Mouse (Mus musculus): ENCODE measurements around the gene Tmem115.
"Not testable (repeated sequence)": the region's sequence is repeated elsewhere in the genome, so short reads cannot be mapped to it uniquely, and the experiment has no call there.

Gene Tmem115

DNA sequence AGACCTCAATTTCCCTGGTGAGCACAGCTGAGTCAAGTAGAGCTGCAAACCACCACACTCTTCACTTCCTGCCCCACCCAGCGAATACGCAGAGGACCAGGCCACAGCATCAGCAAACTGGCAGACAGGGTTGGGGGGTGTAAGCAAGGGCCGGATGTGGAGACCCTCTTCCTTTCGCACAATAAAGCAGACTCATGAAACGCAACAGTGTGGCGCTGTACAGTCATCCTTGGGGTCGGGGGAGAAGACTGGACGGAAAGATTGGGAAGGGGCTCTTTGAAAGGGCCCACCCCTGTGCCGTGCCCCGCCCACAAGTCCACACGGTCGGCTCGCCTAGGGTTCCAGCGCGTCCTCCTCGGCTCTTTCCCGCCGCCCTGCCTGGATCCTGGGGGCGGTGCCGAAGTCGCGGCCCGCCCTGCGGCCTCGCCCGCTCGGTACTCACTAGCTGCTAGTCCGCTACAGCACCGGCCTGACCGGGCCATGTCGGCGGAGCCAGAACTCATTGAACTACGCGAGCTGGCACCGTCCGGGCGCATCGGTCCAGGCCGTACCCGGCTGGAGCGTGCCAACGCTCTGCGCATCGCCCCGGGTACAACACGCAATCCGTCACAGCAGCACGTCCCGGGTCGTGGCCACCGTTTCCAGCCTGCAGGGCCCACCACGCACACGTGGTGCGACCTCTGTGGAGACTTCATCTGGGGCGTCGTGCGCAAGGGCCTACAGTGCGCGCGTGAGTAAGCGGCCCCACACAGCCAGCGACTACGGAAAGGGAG lies 17.6 kb downstream of the Tmem115 start, which contains the start of gene Rassf1:
Gene Rassf1 (plus strand): TSS at position 439 of the 773 bp plus-strand sequence.
- peak; percentile 67 for DNase-seq

DNA sequence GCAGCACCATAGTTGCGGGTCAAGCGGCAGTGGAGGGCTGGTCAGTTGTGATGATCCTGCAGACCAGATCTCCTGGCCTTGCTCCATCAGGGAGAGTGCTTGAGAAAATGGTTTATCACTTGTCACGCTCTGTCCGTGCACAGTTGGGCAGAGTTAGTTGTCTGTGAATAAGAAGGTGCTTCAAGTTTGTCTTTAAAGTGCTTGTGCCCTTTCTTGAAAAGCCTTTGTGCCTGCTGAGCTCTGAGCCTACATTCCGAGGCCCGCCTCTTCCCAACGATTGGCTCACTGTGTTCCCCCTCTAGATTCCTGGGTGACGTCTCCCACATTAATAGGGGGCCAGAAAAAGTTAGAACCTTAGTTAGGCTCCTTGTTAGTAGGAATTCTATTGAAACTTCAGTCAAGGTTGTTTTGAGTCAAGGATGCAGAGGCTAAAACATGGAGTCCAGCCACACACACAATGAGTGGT lies 18.2 kb downstream of the Tmem115 start:
- no peak for DNase-seq

DNA sequence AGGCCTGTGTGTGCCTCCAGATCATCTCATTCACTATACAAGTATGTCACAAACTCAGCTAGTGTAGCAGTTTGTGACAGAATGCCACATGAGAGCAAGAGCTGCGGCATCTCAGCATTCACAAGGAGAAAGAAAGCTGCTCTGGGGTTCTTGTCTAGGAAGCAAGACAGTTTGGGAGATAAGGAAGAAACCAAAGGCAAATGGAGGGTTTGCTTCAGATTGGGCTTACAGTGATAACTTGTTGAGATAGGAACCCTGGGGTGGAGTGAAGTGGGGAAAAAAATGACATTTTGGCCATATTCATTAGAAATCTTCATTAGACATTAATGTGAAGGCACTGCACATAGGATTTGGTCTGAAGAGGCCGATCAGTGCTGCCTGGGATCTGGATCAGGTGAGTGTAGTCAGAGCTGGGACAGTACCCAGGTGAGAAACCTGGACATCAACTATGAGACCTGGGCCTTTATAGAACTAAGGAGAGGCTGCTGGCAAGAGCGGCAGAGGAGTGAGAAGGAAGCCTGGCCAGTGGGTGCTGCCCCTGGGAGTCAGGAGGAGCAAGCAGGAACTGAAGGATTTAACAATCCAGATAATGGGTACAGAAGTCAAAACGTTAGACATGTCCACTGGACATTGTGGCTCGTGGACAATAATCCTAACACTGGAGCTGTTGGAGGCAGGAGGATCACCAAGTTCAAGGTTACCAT lies 19.1 kb downstream of the Tmem115 start:
- DNase-seq = no peak

DNA sequence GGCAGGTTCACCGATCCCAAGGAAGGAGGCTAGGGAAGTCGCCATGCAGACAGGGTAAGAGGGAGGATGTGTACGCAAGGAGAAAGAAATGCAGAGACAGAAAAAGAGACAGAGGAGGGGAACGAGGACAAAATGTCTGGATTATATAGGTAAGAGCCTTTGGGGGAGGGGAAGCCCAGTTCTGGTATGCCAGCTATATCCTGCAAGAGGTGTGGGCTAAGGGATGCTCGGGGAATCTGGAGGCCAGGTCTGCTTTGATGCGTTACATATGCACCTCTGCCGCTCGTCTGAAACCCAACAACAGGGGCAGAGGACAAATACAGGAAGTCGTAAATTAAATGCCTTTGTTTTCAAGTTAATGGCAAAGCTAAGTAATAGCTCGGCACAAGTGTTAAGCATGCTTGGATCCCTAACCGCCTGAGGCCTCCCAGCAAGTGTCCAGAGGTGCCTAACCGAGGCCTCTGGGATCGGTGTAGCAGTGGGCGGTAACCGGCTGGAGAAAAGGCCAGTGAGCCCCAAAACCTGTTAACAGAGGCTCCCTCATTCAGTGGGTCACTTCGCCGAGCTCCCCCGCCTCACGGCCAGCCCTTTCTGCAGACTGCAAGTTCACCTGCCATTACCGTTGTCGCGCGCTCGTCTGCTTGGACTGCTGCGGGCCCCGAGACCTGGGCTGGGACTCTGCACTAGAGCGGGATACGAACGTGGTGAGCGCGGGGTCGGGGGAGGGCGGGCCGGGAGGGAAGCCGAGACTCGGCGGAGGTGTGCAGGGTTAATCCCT lies 20.0 kb downstream of the Tmem115 start:
- DNase-seq = peak; percentile 78

DNA sequence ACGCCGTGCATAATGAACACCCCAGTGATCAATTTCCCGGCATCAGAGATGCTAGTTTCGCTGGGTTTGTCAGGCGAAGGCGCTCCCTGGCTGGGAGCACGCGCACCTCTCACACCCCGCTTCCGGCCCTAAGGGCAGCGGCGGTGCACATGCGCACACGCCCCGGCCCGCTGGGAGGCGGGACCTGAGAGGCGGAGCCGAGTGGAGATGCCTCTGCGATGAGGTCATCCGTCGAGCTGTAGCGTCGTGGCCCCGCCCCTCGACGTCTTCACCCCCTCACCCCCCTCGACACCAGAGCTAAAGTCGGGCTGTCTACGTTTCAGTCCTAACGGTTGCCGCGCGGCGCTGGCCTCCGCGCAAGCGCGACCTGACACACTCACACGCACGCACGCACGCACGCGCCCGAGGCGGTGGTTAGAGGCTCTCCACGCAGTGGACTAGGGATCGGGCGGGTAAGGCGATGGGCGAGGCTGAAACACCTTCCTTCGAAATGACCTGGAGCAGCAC lies 20.6 kb downstream of the Tmem115 start:
- peak; percentile 97 for DNase-seq

DNA sequence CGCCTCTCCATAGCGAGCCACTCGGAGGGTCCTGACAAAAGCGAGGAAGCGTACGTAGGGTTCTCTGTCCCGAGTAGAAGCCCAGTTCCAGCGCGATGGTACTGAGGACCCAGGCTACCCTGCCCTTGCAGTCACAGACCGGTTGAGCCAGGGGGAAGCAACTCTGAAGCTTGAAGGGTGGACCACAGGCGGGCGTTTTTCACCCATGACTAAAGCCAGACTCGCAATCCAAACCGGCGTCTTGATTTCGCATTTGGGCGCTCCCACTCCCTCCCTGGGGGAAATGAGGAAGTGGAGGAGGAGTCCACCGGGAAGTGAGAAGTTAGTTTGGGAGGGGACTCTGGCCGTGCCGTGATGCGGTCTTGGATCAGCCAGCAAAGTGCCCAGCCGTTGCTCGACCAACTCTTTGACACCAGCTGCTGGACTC lies 21.3 kb downstream of the Tmem115 start:
- DNase-seq = no peak

DNA sequence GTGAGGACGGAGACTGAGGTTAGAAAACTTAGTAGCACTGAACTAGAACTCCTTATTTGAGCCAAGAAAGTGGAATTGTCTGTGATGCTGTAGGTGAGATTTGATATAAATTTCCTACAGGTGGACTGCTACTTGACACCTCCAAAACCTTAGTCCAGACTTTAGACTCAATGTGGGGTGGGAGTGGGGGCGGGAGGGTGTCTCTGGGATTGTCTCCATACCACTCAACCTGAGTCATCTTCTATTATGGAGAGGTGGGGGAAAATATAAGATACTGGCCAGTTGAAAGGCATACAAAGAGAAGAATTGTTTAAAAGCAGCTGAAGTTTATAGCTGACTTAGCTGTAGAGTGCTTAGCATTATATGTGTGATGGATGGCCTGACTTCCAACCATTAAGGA lies 22.0 kb downstream of the Tmem115 start:
- no peak for DNase-seq

DNA sequence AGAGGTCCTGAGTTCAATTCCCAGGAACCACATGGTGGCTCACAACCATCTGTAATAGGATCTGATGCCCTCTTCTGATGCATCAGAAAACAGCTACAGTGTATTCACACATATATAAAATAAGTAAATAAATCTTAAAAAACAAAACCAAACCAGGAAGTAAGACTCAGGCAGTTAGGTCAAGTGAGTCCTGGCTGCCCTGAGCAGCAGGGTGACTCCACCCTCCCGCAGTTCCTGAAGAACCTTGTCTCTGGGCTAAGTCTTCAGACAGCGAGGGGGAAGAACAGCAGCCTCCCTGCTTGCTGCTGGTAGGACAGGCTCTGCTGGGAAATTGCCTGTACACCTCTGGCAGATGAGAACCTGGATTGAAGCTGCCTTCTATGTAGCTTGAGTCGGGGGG lies 22.6 kb downstream of the Tmem115 start:
- no peak for DNase-seq

DNA sequence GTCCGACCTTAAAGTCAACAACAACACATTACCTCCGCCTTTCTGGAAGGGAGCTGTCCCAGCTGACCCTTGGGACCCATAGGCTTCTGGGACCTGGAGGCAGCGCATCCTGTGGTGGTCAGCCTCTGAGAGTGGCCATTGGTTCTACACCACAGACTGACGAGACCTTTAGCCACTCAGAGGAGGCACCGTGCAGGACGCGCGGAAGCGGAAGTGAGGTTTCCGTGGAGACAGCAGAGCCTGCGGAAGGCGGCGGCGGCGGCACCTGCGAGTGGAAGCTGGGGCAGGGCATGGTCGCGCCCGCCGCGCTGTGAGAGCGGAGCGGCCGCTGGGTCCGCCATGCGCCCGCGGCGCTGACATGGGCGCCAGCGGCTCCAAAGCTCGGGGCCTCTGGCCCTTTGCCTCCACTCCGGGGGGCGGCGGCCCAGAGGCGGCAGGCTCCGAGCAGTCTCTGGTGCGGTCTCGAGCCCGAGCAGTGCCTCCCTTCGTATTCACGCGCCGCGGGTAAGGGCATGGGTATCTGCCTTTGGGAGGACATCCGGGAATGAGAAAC lies 29.4 kb downstream of the Tmem115 start, which contains the start of gene Tusc2:
Gene Tusc2 (plus strand): TSS at position 227 of the 553 bp plus-strand sequence.
- DNase-seq = peak; percentile 96

DNA sequence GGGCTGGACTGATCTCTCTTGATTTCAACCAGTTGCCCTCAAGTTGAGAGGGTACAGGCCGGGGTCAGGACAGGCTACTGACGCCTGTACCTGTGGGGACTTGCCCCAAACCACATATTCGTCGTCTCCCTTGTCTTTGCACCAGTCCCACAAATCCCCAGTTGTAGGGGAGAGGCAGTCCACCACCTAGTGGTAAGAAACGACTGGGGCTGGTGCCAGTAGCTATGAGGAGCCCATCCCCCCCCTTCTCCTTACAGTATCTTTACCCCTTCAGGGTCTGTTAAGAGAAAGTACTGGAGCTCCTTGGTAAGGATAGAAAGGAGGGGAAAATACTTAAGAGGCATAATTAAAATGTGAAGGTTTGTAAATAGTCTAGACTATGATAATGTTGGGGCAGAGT lies 31.8 kb downstream of the Tmem115 start:
- DNase-seq = not testable (repeated sequence)

DNA sequence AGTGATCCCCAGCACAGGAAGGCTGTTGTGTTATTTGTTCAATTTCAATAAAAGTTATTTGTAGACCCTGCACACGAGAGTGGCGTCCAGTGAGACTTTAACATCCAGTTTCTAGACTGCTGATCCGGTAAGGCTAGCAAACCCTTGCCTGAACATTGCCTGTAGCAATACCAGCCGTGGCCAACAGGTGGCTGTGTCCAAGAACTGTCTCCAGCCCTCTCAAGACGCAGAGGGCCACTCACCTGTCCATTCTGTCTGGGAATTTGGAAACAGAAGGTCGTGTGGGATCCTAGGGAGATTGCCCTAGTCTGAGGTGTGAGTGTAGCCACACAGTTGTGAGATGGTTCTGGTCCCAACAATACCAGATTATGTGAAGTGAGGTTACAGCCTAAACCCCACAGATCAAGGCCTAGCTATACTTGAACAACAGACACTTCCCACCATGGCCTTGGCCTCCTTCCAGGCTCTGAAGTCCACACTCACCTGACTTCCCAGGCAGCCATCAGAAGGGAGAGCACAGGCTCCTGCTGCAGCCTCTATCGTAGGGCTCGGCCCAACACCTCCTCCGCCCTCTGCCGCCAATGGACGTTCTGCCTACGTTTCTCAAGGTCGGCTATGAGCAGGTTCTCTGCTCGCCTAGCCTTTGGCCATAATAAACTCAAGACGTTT lies 32.4 kb downstream of the Tmem115 start:
- peak; percentile 79 for DNase-seq

DNA sequence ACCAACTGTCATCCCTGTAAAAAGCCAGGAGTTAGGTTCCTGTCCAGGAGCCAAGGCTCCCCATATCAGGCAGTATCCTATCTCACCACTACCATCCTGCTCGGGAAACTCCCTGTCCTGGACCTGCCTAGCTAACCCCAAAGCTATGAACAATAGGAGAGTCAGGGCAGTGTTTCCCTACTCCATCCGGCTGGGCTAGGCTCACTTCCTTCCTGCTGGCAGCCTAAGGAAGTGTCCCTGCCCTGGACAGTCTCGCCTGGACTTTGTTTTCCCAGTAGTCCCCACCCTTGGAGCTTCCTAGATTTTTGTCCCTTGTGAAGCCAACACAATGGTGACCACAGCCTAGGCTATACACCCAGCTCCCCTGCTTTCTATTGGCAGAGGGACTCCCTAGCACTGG lies 33.1 kb downstream of the Tmem115 start:
- DNase-seq = no peak

DNA sequence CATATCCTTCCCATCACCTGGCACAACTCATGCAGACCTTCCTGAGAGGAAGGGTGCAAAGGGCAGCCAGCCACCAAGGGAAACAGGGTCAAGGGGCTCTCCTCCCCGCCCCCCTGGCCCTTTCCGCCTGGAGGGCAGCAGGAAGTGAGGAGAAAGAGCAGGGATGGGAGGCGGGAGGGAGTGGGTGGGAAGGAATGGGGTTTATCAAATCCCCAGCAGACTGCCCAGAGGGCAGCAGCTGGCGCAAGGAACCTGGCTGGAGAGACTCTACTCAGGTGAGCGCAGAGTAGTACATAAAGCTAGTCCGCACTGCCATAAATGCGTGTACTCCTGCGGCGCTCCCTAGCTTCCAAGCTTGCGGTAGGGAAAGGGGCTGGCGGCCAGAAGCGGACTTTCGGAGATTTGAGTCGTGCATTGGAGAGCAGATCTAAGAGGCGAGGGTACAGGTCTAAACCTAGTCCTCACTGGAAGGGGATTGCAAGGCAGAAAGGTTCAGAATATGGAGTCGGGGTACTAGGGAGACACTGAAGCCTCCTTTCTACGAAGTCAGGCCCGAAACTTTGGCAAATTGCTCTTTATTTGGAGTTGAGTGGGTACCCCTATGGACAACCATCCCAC lies 34.1 kb downstream of the Tmem115 start, which contains the start of gene Hyal2:
Gene Hyal2 (plus strand): TSS at position 244 of the 618 bp plus-strand sequence.
- DNase-seq = no peak

DNA sequence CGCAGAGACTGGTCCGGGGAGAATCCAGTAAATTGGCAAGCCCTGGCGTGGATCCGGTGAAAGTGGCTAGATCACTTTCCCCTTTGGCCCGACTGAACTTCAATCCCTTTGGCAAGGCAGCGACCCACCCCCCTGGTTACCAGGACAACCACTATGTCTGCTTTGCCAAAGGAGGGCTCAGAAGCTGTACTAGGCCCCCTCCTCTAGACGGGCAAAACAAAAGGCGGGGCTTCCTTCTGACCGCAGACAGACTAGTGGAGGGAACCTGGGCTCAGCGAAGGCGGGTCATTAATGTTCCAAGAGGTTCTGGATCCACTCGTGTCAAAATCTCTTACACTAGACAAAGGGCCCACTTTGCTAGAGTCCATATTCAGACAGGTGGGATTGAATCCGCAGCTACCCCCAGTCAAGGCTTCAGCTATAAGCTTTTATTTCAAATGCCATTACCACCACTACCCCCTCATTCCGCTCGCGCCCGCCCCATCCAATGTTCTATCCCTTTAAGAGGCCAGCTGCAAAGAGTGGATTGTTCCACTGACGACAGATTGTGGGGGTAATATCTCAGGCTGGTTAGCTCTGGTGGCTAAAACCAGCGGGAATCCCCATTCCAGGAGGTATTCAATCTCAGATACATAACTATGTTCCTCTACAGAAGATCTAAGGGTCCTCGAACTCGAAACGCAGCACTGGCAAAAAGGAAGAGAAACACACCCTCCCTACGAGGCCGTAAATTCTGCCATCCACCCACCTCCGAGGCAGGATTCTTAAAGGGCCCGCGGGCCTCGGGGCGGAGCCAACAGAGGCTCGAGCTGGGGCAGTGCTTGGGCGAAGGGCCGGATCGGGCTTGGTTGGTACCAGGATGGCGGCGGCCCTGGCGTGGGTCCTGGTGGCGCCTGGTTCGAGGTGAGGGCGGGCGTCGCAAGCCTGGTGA lies 34.9 kb downstream of the Tmem115 start:
- DNase-seq = peak; percentile 86

DNA sequence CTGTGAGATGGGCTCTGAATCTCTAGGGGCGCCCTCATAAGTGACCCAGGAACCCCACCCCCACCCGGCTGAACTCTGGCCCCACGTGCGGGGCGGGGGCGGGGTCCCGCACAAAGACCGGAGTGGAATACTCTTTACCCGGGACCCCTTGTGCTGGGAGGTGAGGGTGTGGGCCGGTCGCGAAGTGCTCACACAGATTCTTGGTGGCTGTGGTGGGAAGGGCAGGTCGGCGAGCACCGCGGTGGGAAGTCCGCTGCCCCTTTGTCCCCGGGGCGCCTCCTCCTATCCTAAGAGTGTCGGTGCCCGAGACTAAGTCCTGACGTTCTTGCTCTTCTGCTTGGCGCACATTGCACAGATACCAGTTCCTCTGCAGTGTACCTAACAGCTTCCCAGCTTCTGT lies 35.5 kb downstream of the Tmem115 start:
- DNase-seq = no peak

DNA sequence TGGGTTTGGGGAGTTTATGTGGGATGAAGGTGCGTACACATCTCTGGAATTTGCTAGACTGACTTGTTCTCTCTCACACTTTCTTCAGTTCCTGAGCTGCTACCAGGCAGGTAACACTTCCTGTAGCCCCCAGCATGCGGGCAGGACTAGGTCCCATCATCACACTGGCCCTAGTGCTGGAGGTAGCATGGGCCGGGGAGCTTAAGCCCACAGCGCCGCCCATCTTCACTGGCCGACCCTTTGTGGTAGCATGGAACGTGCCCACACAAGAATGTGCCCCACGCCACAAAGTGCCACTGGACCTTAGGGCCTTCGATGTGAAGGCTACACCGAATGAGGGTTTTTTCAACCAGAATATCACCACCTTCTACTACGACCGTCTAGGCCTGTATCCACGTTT lies 36.3 kb downstream of the Tmem115 start:
- no peak for DNase-seq

DNA sequence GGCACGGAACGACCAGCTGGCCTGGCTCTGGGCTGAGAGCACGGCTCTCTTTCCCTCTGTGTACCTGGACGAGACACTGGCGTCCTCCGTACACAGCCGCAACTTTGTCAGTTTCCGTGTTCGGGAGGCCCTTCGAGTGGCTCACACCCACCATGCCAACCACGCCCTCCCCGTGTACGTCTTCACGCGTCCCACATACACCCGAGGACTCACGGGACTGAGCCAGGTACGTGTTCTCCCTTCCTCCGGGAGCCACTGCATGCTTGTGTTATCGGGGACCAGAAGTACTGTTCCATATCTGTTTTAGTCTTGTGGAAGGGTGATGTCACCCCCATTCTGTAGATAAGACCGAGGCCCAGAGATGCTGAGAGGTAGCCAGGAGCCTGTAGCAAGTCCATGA lies 37.1 kb downstream of the Tmem115 start:
- DNase-seq = no peak

DNA sequence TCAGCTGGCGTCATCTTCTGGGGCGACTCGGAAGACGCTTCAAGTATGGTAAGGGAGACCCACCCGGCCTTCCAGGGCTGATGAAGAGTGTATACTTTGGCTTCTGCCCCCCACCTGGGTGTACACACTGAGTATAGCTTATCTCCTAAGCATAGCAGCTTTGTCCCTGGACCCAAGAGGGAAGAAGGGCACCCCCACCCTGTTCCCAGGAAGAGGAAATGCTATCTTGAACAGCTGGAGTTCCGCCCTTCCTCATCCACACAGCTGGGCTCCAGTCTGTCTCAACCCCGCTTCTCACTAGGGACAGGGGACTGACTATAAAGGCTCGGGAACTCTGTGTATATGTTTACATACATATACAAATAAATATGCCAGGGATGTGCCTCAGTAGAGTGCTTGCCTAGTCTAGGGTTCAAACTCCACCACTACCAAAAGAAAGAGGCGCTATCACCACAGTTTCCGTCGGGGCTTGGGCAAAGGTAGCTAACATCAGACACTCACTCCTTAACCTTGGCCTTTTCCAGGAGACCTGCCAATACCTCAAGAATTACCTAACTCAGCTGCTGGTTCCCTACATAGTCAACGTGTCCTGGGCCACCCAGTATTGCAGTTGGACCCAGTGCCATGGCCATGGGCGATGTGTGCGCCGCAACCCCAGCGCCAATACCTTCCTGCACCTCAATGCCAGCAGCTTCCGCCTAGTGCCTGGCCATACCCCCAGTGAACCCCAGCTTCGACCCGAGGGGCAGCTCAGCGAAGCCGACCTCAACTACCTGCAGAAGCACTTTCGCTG lies 38.0 kb downstream of the Tmem115 start:
- DNase-seq = no peak

DNA sequence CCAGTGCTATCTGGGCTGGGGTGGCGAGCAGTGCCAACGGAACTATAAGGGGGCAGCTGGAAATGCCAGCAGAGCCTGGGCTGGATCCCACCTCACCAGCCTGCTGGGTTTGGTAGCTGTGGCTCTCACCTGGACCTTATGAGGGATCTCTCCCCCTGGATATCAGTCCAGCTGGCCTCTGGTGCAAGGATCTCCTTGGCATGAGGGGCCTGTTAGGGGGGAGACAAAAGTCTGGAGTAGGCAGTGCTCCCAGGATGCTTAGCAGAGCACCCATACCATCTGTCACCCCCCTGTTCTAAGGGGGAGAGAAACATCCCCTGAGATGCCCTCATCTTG lies 38.5 kb downstream of the Tmem115 start:
- no peak for DNase-seq

DNA sequence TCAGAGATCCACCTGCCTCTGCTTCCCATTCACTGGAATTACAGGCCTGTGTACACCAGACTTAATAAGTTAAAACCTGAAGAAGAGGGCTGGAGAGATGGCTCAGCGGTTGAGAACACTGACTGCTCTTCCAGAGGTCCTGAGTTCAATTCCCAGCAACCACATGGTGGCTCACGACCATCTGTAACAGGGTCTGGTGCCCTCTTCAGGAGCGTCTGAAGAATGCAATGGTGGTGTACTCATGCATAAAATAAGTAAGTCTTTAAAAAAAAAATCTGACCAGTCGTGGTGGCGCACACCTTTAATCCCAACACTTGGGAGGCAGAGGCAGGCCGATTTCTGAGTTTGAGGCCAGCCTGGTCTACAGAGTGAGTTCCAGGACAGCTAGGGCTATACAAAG lies 40.0 kb downstream of the Tmem115 start:
- DNase-seq = not testable (repeated sequence)
